Mouse (Mus musculus) neural tube, embryonic 10.5 days (tissue): ENCODE data around the gene 1700001O22Rik.

ENCODE experiments used
- DNase-seq: peaks from one replicate; pipeline ENCODE4 v3.0.0-alpha.2; 2017; ENCODE audit warnings: low spot score; ENCODE audit errors: extremely low spot score

The 1700001O22Rik gene

DNA sequence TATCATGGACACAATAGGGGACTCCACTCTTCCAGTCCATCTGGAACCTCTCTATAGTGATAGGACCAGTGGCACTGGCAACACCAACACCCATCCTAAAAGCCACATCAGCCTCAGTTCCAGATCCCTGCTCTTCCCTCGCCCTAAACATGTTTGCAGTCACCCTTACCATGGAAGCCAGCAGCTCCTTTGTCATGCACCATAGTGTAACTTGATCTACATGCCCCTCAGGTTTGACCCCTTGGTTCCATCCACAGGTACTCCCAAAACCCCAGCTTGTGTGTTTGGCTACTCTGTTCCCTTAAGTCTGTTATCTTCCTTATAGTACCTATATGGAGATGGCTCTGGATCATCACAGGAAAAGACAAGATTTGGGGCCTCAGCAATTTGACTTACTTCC, 12.9 kb upstream of the 1700001O22Rik start:
- no peak for DNase-seq

GRCm38 (mm10) chr2:30810573-30810972, 7.1 kb upstream of the 1700001O22Rik start:
- DNase-seq = no peak

DNA sequence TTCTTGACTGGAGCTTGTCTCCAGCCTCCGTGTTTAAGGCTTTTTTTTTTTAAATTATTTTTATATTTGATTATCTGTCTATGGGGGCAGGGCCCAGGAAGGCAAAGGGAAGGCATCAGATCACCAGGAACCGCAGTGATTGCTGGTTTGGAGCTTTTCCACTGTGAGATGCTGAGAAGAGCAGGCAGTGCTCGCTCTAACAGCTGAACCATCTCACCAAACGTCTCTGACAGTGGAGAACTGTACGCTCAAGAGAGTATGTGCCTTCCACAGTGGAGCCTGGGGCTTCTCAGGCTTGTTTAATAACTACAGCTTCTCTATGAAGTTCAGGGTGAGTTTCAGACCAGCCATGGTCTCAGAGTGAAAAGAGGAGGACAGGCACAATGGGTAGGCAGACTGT, 6.0 kb upstream of the 1700001O22Rik start:
- no peak for DNase-seq

GRCm38 (mm10) chr2:30808296-30808655, 4.8 kb upstream of the 1700001O22Rik start:
- peak; percentile 25 for DNase-seq

DNA sequence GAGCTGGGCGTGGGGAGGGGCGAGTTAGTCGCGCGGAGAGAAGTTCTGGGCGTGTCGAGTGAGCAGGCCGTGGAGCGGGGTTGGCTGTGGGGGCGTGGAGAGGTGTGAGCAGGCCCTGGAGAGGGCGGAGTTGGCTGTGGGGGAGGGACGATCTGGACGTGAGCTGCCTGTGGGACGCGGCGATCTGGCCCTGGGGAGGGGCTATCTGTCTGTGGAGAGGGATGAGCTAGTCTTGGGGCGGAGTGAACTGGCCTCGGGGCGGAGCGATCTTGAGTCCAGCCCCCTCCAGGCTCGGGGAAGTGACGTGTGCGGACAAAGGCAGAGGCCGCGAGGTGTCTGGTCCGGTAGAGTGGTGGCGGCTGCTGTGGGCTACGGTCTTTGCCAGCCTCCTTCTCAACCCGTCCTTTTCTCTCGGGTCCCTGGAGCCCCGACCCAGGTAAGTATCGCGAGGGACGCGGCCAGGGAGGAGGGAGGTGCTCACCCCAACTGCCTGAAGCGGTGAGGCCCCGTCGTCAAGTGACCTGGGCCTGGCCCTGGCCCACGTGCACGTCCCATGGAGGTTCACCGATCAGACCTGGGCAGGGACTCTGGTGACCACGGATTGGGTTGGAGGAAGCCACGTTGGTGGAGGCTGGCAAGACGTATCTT, 4.3 kb upstream of the 1700001O22Rik start, which contains the start of gene Ntmt1:
Gene Ntmt1 (plus strand): TSS at position 179 of the 648 bp plus-strand sequence.
- DNase-seq = peak; percentile 99

GRCm38 (mm10) chr2:30807147-30807647, 3.7 kb upstream of the 1700001O22Rik start:
- no peak for DNase-seq

DNA sequence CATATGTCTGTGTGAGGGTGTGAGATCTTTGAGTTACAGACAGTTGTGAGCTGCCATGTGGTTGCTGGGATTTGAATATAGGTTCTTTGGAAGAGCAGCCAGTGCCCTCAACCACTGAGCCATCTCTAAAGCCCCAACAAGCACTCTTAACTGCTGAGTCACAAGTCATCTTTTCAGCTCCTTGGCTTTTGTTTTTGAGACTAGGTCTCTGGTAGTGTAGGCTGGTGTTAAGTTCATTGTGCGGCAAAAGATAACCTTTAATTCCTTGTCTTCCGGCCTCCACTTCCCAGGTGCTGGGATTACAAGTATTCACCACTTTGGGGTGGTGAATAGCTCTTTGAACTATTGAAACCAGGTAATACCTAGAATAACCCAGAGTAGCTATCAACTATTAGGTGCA, 2.5 kb upstream of the 1700001O22Rik start:
- DNase-seq = no peak

DNA sequence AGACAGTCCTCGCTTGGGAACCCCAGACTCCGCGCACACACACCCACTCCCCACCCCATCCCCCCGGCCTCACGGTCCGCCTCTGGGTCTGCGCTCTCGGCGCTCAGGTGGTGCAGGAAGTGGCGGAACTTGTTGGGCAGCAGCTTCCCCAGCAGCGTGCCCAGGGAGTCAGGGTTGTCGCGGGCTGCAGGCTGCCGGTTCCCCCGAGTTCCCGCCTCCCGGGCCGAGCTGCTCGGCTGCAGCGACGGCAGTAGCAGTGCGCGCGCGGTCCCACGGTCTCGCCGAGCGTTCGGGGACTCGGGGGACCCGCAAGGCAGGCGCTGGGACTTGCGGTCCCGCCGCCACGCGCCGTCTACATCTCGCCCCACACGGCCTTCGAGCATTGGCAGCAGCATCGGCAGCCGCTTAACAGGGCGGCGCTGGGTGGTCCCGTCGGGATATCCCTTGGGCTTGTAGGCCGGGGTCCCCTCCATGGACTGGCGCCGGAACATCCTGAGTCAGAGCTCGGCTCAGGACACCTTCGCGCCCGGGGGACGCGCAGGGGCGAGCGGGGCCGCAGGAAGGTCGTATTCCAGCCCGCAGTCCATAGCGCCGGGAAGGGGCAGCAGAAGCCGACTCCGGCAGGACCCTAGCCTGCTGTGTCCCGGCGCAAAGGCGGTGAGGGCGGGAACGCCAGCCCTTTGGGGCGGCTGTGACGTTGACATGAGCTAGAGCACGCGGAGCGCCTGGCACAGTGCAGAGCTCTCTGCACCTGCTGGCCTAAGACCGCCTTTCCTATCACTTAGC, 2.2 kb downstream of the 1700001O22Rik start:
- peak; percentile 72 for DNase-seq

GRCm38 (mm10) chr2:30800671-30801066, 2.8 kb downstream of the 1700001O22Rik start:
- DNase-seq = peak; percentile 26

- no peak for DNase-seq
These were observed 4.0 kb downstream of the 1700001O22Rik start for GRCm38 (mm10) chr2:30799456-30799855.

GRCm38 (mm10) chr2:30796382-30796781, 7.1 kb downstream of the 1700001O22Rik start:
- DNase-seq = peak; percentile 80

- DNase-seq = peak; percentile 21
These were observed 7.6 kb downstream of the 1700001O22Rik start for GRCm38 (mm10) chr2:30795889-30796275.

DNA sequence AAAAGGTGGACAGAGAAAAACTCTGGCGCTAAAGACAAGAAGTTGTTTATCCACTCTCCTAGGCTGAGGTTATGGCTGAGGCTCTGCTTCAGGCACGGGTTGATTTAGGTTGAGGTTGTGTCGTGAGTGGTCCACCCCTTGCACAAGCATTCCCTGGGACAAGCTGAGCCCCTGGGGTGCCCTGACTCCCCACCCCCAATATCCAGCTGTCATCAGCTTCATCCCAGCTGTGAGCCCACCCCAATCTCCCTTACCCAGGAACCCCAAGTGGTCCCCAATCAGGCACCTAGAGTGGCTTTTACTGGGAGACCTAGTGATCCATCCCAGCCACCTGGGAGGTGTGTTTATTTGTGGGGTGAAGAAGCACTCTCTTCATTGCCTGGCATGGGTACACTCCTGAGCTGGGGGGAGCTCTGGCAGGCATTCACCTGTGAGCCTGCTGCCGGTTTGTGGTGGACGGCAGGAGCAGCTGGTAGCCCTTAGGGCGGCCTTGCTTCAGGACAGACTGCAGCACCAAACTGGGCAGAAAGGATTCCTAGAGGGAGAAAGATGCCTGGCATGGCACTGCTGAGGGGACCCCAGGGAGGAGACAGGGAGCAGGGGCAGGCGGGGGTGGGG, 8.1 kb downstream of the 1700001O22Rik start:
- DNase-seq = peak; percentile 20

GRCm38 (mm10) chr2:30794179-30795108, 9.0 kb downstream of the 1700001O22Rik start:
- DNase-seq = peak; percentile 99

- no peak for DNase-seq
These were observed 11.4 kb downstream of the 1700001O22Rik start for GRCm38 (mm10) chr2:30792061-30792460.

DNA sequence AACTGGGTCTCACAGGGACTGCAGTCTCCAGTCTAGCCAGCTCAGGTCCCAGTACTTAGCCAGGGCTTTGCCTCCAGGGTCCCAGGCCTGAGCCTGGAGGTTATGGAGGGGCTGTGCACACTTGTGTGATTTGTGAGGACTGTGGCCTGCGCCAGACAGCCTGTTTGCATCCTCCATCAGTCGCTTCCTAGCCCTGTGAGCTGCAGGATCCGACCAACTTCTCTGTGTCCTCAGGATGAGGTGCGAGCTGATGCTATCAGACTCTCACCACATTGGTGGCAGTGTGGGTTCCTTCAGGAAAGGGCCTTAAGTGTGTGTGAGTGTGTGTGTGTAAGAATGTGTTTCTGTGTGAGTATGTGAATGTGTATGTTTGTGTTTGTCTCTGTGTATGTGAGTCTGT, 16.0 kb downstream of the 1700001O22Rik start:
- no peak for DNase-seq

GRCm38 (mm10) chr2:30784078-30784994, 19.1 kb downstream of the 1700001O22Rik start:
- peak; percentile 80 for DNase-seq

- DNase-seq = peak; percentile 82
These were observed 20.1 kb downstream of the 1700001O22Rik start for GRCm38 (mm10) chr2:30783346-30783745.

DNA sequence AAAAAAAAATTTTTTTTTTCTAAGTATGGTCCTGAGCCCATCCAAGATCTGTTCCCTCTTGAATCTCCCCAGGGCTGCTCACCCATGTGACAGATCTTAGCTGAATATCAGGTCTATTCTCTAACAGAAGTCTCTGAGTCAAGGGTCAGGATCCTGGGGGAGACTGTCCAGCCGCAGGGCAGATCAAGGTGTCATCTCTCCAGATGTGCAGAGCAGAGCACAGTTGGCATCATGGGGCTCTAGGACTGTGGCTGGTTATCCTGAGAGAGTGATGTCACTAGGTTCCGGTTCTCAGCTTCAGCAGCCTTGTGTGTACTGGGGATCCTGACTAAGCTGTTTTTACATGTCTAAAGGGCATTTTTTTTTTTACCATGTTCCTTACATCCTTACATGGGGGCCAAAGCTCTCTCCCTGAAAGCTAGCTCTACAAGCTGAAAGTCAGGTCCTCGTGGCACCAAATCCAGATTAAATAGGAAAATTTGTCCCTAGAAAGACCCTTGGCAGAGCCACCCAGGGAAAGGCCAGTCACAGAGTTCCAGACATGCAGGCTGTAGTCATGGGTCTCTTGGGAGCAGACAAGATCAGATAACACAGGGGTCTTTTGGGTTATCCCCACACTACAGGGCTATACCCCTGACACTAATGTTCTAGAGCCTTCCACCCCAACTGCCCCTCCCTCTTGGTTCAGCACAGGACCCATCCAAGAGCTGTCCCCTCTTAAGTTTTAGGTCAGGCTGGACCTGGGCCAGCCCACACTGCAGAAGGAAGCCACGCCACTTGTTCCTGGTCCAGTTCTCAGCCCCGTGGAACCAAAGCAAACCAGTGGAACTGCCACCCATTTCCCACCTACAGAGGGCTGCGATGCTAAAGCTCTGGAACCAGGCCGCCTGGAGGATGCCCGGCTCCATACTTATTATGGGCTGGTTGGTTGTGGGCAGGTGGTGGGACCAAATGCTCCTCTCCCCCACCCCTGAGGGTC, 20.9 kb downstream of the 1700001O22Rik start:
- no peak for DNase-seq
